Comparison of ENCODE assay signal across 9 mouse cellular contexts in the genomic region with DNA sequence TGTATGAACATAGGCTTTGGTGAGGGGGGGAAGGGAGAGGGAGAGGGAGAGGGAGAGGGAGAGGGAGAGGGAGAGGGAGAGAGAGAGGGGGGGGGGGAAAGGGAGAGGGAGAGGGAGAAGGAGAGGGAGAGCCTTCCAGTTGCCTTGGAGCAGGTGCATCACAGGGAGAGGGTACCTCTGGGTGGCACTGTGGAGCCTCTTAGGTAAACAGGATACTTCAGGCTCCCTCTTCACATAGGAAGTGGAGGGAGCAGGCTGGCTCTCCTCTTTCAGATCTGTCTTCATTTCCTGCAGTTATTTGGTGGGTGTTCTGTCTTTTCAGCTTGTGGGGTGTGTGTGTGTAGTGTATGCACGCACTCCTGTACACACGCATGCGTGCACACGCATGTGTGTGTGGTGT.
DNase-seq lines count a peak whose midpoint lies in the region; ATAC-seq and TF ChIP-seq lines count a peak whose summit lies in the region.
"Had no signal": no experiment of that assay in that cellular context is flagged by ENCODE, and none has a peak within 500 bp of the region (broad histone marks: within the 10 kb centered on the region; RNA-seq: fewer than 3 reads in every experiment).

No protein-coding gene starts in this region.

- peak; percentile 20 to 28 for DNase-seq in heart, adult 2 months
- DNase-seq in 3T3-L1 (ENCODE audit: low read depth, low spot score) = peak; percentile 46
- peak; percentile 58 for DNase-seq in adrenal gland, postnatal 10 days
- peak; percentile 18 for DNase-seq in lung, adult 2 months
- peak; percentile 62 to 70 for DNase-seq in thymus, postnatal 36 days
- no peak for DNase-seq in ovary, adult 18-20 months (ENCODE audit: low spot score)

- no peak for ATAC-seq in heart, embryonic 12.5 days (ENCODE audit: insufficient number of reproducible peaks, low FRiP score)
- no peak for ATAC-seq in activated CD4-positive, CD25-positive, alpha-beta regulatory T cell, adult 4 months

- no peak overlapping the region for H3K4me3 ChIP-seq in heart, adult 2 months
- H3K4me3 ChIP-seq in heart, embryonic 12.5 days = no peak overlapping the region
- H3K4me3 ChIP-seq in lung, adult 2 months (replicated peaks; ENCODE audit: extremely low read depth, low read depth, low read length) = no peak overlapping the region
- H3K4me3 ChIP-seq: limb, embryonic 15.5 days had no signal

- TF ChIP-seq EP300 in heart, adult 2 months (IDR thresholded peaks at IDR 0.05; ENCODE audit: insufficient read depth, low read depth, low read length) = no peak

- H3K27me3 ChIP-seq in heart, adult 2 months (ENCODE audit: control insufficient read depth, insufficient read depth, low read length) = no peaks in the 10 kb centered on the region
- H3K27me3 ChIP-seq in heart, embryonic 12.5 days (replicated peaks) = peaks cover 6% of the 10 kb centered on the region
- H3K27me3 ChIP-seq: limb, embryonic 15.5 days had no signal

- H3K4me2 ChIP-seq in heart, embryonic 12.5 days = no peak overlapping the region
- H3K4me2 ChIP-seq: limb, embryonic 15.5 days had no signal

- no peaks in the 10 kb centered on the region for H3K9me3 ChIP-seq in heart, embryonic 12.5 days (replicated peaks)
- H3K9me3 ChIP-seq: limb, embryonic 15.5 days had no signal

- TF ChIP-seq CTCF in heart, adult 2 months (IDR thresholded peaks at IDR 0.05) = peak; percentile 53
- TF ChIP-seq CTCF in lung, adult 2 months (IDR thresholded peaks at IDR 0.05; ENCODE audit: insufficient read depth, low read length) = peak; percentile 54

- WGBS in heart, adult 2 months = 94% methylated on average over 4 of the region's 4 CpGs
- WGBS in heart, embryonic 12.5 days = 85% methylated on average over 4 of the region's 4 CpGs
- 77% methylated on average over 4 of the region's 4 CpGs for WGBS in lung, adult 2 months

- intact Hi-C loops in heart, adult 2 months (cut with DNase I) = loop anchor here (2.0 to 5.0 kb wide), 2 partner anchors 71 to 258 kb away; partner anchors contain the start of gene Sorcs2

- H3K4me1 ChIP-seq in heart, adult 2 months (ENCODE audit: control insufficient read depth, insufficient read depth, low read length) = no peaks in the 10 kb centered on the region
- H3K4me1 ChIP-seq in heart, embryonic 12.5 days (replicated peaks) = peaks cover 5% of the 10 kb centered on the region
- H3K4me1 ChIP-seq in lung, adult 2 months (ENCODE audit: control insufficient read depth, insufficient read depth, low read length) = no peaks in the 10 kb centered on the region
- H3K4me1 ChIP-seq: limb, embryonic 15.5 days had no signal

- no peak for TF ChIP-seq POLR2A in heart, adult 2 months (IDR thresholded peaks at IDR 0.05; ENCODE audit: insufficient read depth, low read depth, low read length)
- TF ChIP-seq POLR2A in lung, adult 2 months (IDR thresholded peaks at IDR 0.05; ENCODE audit: borderline replicate concordance, extremely low read depth, low read depth, low read length) = no peak

- H3K36me3 ChIP-seq in heart, adult 2 months (ENCODE audit: control insufficient read depth, insufficient read depth, low read length) = no peaks in the 10 kb centered on the region
- H3K36me3 ChIP-seq in heart, embryonic 12.5 days = no peaks in the 10 kb centered on the region
- H3K36me3 ChIP-seq: limb, embryonic 15.5 days had no signal

- no peak overlapping the region for H3K27ac ChIP-seq in heart, adult 2 months
- no peak overlapping the region for H3K27ac ChIP-seq in heart, embryonic 12.5 days (ENCODE audit: poor library complexity, severe bottlenecking)
- H3K27ac ChIP-seq: limb, embryonic 15.5 days had no signal

- H3K9ac ChIP-seq in heart, adult 2 months (ENCODE audit: low read depth, low read length) = no peak overlapping the region
- no peak overlapping the region for H3K9ac ChIP-seq in heart, embryonic 12.5 days
- H3K9ac ChIP-seq: limb, embryonic 15.5 days had no signal

- H3K79me2 ChIP-seq in heart, adult 2 months (replicated peaks; ENCODE audit: control insufficient read depth, insufficient read depth, low read length) = no peaks in the 10 kb centered on the region
